Comparison of ENCODE assay signal across 8 mouse cellular contexts in the genomic region with DNA sequence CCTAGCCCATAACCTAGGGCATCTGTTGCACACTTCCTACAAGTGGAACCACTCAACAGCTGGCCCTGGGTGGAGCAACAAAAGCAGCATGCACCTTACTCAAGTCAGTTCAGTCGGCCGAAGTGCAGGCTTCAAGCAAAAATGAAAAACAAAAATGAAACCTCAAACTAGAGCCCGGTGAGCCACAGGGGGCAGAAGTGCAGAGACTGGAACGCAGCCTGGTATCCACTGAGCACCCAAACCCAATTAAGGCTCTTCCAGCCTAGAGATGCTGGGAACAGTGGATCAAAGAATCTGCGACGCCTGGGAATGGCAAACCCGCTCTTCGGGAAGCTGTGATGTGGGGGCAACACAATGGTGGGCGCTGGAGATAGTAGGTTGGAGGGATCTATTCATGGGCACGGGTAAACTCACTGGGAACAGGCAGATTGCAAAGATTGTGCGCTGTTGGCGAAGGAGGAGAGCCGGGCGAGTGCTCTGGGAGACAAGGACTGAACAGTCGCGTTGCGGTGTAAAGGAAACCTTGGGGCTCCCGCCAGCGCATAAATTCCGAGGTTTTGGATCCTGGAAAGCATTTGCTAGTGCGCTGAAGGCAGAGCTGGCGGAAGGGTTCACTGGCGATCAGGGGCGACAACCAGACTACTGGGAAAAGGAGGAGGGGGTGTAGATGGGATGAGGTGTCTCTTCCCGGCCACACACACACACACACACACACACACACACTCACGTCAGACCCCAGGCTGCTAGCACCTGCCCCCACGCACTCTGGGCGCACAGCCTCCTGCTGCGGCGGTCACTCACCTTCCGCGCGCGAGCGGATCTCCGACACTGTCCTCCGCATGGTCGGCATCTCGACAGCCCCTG. TPM values are rescaled to one million over a fixed set of nuclear protein-coding genes. Genes with fewer than 3 reads are reported as not detected.
DNase-seq lines count a peak whose midpoint lies in the region; ATAC-seq and TF ChIP-seq lines count a peak whose summit lies in the region.

No protein-coding gene starts in this region.

- H3K4me3 ChIP-seq in forebrain, embryonic 11.5 days (ENCODE audit: low read depth, low read length): peak overlapping the region; percentile 78
- H3K4me3 ChIP-seq in lung, embryonic 14.5 days (ENCODE audit: low read depth, low read length): peak overlapping the region; percentile 75
- H3K4me3 ChIP-seq in neural tube, embryonic 15.5 days (replicated peaks): peak overlapping the region; percentile 86
- peak overlapping the region; percentile 96 for H3K4me3 ChIP-seq in thymus, adult 2 months (ENCODE audit: control insufficient read depth, insufficient read depth, low read length)

- peaks cover 17% of the 10 kb centered on the region for H3K4me1 ChIP-seq in forebrain, embryonic 11.5 days (replicated peaks; ENCODE audit: control insufficient read depth, insufficient read depth, low read length)
- H3K4me1 ChIP-seq in lung, embryonic 14.5 days (ENCODE audit: insufficient read depth): no peaks in the 10 kb centered on the region
- H3K4me1 ChIP-seq in neural tube, embryonic 15.5 days: peaks cover 58% of the 10 kb centered on the region
- peaks cover 6% of the 10 kb centered on the region for H3K4me1 ChIP-seq in thymus, adult 2 months (replicated peaks; ENCODE audit: control insufficient read depth, insufficient read depth, low read length)

- peak overlapping the region; percentile 71 for H3K9ac ChIP-seq in forebrain, embryonic 11.5 days (ENCODE audit: low read length)
- H3K9ac ChIP-seq in lung, embryonic 14.5 days: peak overlapping the region; percentile 57
- peak overlapping the region; percentile 90 for H3K9ac ChIP-seq in neural tube, embryonic 15.5 days (replicated peaks)

- ATAC-seq in forebrain, embryonic 11.5 days (replicated peaks; ENCODE audit: low FRiP score): peak; percentile 6
- ATAC-seq in lung, embryonic 14.5 days (ENCODE audit: insufficient read depth): 0 out of 2 replicates have a peak, but pooled peaks have one; percentile 0
- peak; percentile 12 for ATAC-seq in neural tube, embryonic 15.5 days (ENCODE audit: low FRiP score)

- intact Hi-C loops in heart, postnatal 10 days (cut with DNase I): loop anchor here (2.0 to 5.0 kb wide), 3 partner anchors 69 to 166 kb away; no protein-coding TSS in a partner anchor

- no peaks in the 10 kb centered on the region for H3K9me3 ChIP-seq in forebrain, embryonic 11.5 days (ENCODE audit: control insufficient read depth, low read length)
- H3K9me3 ChIP-seq in lung, embryonic 14.5 days (ENCODE audit: low read depth, low read length): no peaks in the 10 kb centered on the region
- H3K9me3 ChIP-seq in neural tube, embryonic 15.5 days (replicated peaks): no peaks in the 10 kb centered on the region

- no peak for TF ChIP-seq POLR2A in thymus, adult 2 months (IDR thresholded peaks at IDR 0.05; ENCODE audit: control insufficient read depth, extremely low read depth, insufficient read depth, low read length, poor library complexity)

- no peaks in the 10 kb centered on the region for H3K36me3 ChIP-seq in forebrain, embryonic 11.5 days (ENCODE audit: control insufficient read depth, insufficient read depth, low read length)
- no peaks in the 10 kb centered on the region for H3K36me3 ChIP-seq in lung, embryonic 14.5 days (ENCODE audit: insufficient read depth)
- H3K36me3 ChIP-seq in neural tube, embryonic 15.5 days: no peaks in the 10 kb centered on the region
- no peaks in the 10 kb centered on the region for H3K36me3 ChIP-seq in thymus, adult 2 months (ENCODE audit: control insufficient read depth, insufficient read depth, low read length)

- H3K4me2 ChIP-seq in forebrain, embryonic 11.5 days (ENCODE audit: low read depth, low read length, severe bottlenecking): peak overlapping the region; percentile 63
- H3K4me2 ChIP-seq in lung, embryonic 14.5 days: peak overlapping the region; percentile 95
- peak overlapping the region; percentile 73 for H3K4me2 ChIP-seq in neural tube, embryonic 15.5 days

- TF ChIP-seq CTCF in lung, embryonic 14.5 days (IDR thresholded peaks at IDR 0.05; ENCODE audit: low read depth): no peak; the same call in 1 of the 2 replicates
- TF ChIP-seq CTCF in thymus, adult 2 months (IDR thresholded peaks at IDR 0.05; ENCODE audit: borderline replicate concordance, control insufficient read depth, extremely low read depth, insufficient read depth, low read length, poor library complexity): peak; percentile 38; the same call in 1 of the 2 replicates

- no peaks in the 10 kb centered on the region for H3K27me3 ChIP-seq in forebrain, embryonic 11.5 days (ENCODE audit: control insufficient read depth, insufficient read depth, low read length)
- no peaks in the 10 kb centered on the region for H3K27me3 ChIP-seq in lung, embryonic 14.5 days (ENCODE audit: insufficient read depth, low read length)
- no peaks in the 10 kb centered on the region for H3K27me3 ChIP-seq in neural tube, embryonic 15.5 days (replicated peaks)
- no peaks in the 10 kb centered on the region for H3K27me3 ChIP-seq in thymus, adult 2 months (ENCODE audit: control insufficient read depth, insufficient read depth, low read length)

- peak; percentile 34 for DNase-seq in ES-CJ7 (ENCODE audit: low read depth, low spot score)
- DNase-seq in c-Kit-negative CD71-positive TER-119-positive erythroid progenitor cells, embryonic 14.5 days (ENCODE audit: low read depth, low spot score): peak; percentile 31
- peak; percentile 68 for DNase-seq in forebrain, embryonic 11.5 days (ENCODE audit: low spot score)
- peak; percentile 48 to 50 for DNase-seq in heart, postnatal 10 days
- DNase-seq in kidney, postnatal 4 days: peak; percentile 34 to 57
- DNase-seq in lung, embryonic 14.5 days: peak; percentile 51
- DNase-seq in thymus, adult 2 months: peak; percentile 64

- H3K27ac ChIP-seq in forebrain, embryonic 11.5 days (ENCODE audit: low read depth, low read length): peak overlapping the region; percentile 48; the same call in 1 of the 2 replicates
- peak overlapping the region; percentile 58; the same call in 1 of the 2 replicates for H3K27ac ChIP-seq in lung, embryonic 14.5 days (ENCODE audit: low read depth)
- peak overlapping the region; percentile 88 for H3K27ac ChIP-seq in neural tube, embryonic 15.5 days (replicated peaks)
- peak overlapping the region; percentile 57 for H3K27ac ChIP-seq in thymus, adult 2 months (ENCODE audit: control insufficient read depth, insufficient read depth, low read length)

- under 1% methylated on average over 39 of the region's 39 CpGs for WGBS in forebrain, embryonic 11.5 days
- 1% methylated on average over 39 of the region's 39 CpGs for WGBS in lung, embryonic 14.5 days
- WGBS in neural tube, embryonic 15.5 days: under 1% methylated on average over 39 of the region's 39 CpGs
- WGBS in thymus, adult 2 months: under 1% methylated on average over 39 of the region's 39 CpGs

RNA-seq across cellular contexts. Expression of a gene that starts 0.6 kb away (rescaled TPM):
- polyA plus RNA-seq in forebrain, embryonic 11.5 days (2014; fragmentation: Nextera tagmentation; extraction: Ambion mirVana): 19.6 and 25.7 TPM in 2 replicates
- 10 to 100 TPM; 19.2 to 20.3 TPM for total RNA-seq in heart, postnatal 10 days (2021)
- polyA plus RNA-seq in lung, embryonic 14.5 days (2014; fragmentation: Nextera tagmentation; extraction: Ambion mirVana): 44.5 and 48.4 TPM in 2 replicates
- 50.7 and 56.5 TPM in 2 replicates for polyA plus RNA-seq in neural tube, embryonic 15.5 days (2015; fragmentation: Nextera tagmentation; extraction: Ambion mirVana)
- 27.8 and 63.5 TPM in 2 replicates for polyA plus RNA-seq in thymus, adult 2 months (2012; rRNA removed)

Comparison
In these comparisons a context has a peak if more than half of its experiments do, and no peak if none do; other contexts are left out.
1. Peak in every context shown above with its lines: DNase-seq, ATAC-seq, H3K4me3 ChIP-seq and H3K27ac ChIP-seq.